Mouse (Mus musculus) ES-Bruce4 (cell line): ENCODE measurements around the gene Clcn6.

Source experiments
- CTCF ChIP-seq: IDR thresholded peaks from one replicate; pipeline ENCODE4 v1.8.1; 2011; ENCODE audit warnings: low read depth, low read length
- EP300 ChIP-seq: IDR thresholded peaks from 2 replicates; pipeline ENCODE4 v1.6.1; 2011; ENCODE audit warnings: low read depth, low read length; ENCODE audit not compliant: insufficient read depth
- POLR2A ChIP-seq: IDR thresholded peaks from one replicate; pipeline ENCODE4 v1.8.1; 2011; ENCODE audit warnings: low read length; ENCODE audit not compliant: insufficient read depth

DNA sequence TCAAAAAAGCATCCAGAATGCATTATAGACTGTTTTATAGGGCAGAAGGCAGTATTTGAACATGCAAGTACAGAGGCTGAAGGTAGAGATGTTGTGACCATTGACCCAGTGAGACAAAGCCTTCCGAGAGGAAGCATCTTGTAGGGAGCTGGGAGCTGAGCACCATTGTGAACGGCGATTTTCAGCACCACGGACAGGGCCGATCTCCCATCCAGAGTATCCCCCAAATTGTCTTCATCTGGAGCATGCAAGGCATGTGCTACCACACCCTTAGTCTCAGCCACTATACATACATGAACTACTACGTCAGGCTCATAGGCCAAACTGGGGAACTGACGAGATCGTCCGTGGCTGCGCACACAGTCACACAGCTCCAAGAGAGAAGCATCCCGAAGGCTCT lies 81.5 kb downstream of the Clcn6 start:
- TF ChIP-seq CTCF (no peak), POLR2A (no peak), EP300 (0 out of 2 replicates have a peak, but pooled peaks have one; percentile 6)
